Mouse (Mus musculus): Measurements from ENCODE around the gene Armc9. TPM values are rescaled to one million over a fixed set of nuclear protein-coding genes. Genes with fewer than 3 reads are reported as not detected.
A peak's percentile ranks its signal among the peaks of the same experiment; 100 is the strongest.

The Armc9 gene
- polyA plus RNA-seq, 1 experiment, result 9.6 TPM

DNA sequence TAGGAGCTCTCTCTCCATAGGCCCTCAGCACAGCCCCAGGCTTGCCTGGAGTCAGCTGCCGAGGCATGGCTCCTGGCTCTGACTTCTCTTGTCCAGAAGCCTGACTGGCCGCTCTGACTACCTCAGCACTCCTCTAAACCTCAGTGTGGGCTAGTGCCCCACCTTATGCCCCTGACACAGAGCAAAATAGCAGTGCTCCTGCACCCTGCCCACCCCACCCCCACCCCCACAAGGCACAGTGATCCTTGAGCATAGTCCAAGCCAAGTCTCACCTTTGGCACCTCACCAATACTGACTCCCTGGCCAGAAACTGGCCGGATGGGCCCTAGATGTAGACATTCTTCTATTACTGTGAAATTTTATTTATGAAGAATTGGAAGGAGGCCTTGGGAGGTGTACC, 152.1 kb downstream of the Armc9 start:
- Histone ChIP-seq H3K27ac (ENCODE audit: control insufficient read depth, insufficient read depth, low read depth, low read length, poor library complexity) (no peak overlapping the region), H3K4me3 (replicated peaks; ENCODE audit: control insufficient read depth, low read depth, low read length) (no peak overlapping the region), H3K4me1 (ENCODE audit: control insufficient read depth, insufficient read depth, low read length) (peaks cover 3% of the 10 kb centered on the region; the same call in 1 of the 2 replicates)
- WGBS, result 75% methylated on average over 3 of the region's 3 CpGs
- TF ChIP-seq CTCF (IDR thresholded peaks at IDR 0.05; ENCODE audit: control insufficient read depth, insufficient read depth, low read length) (no peak), POLR2A (IDR thresholded peaks at IDR 0.05; ENCODE audit: borderline replicate concordance, control insufficient read depth, low read depth, low read length) (no peak)

GRCm38 (mm10) chr1:86307177-86307762, 152.7 kb downstream of the Armc9 start:
- WGBS, result 66% methylated on average over 7 of the region's 7 CpGs
- Histone ChIP-seq H3K27ac (ENCODE audit: control insufficient read depth, insufficient read depth, low read depth, low read length, poor library complexity) (no peak overlapping the region), H3K4me3 (replicated peaks; ENCODE audit: control insufficient read depth, low read depth, low read length) (no peak overlapping the region), H3K4me1 (ENCODE audit: control insufficient read depth, insufficient read depth, low read length) (peaks cover 3% of the 10 kb centered on the region; the same call in 1 of the 2 replicates)
- TF ChIP-seq POLR2A (IDR thresholded peaks at IDR 0.05; ENCODE audit: borderline replicate concordance, control insufficient read depth, low read depth, low read length) (no peak), CTCF (IDR thresholded peaks at IDR 0.05; ENCODE audit: control insufficient read depth, insufficient read depth, low read length) (no peak)

DNA sequence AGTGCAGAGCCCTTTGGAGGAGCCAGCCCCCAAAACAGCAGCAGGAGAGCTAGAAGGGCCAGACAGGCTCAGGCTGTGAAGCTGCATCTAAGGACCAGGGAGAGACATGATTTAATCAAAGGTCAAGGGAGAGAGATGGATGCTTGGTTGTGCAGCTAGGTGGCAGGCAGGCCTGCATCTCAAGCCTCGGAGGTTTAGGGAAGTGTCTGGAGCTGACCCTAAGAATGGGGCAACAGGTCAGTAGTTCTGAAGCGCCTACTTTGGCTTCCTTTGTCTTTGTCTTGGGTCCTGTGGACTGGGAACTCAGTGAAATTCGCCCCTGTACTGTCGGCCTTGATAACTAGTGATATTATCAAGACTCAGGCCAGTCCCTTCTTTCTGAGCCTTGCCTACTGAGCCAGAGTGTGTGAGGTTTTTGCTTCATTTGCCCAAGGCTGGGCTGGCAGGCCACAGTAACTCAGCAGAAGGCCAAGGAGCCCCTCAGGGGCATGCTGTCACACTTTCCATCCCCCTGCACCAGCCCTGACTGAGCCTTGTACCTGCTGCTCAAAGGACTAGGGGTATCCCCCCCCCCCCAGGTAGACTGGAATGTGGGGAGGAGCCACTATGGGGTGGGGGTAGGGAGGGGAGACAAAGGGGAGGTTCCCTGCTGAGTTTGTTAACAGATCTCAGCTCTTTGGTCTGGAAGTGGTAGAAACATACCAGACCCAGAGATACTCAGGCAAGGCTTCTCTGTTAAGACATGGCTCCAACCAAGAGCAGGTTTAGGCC, 153.5 kb downstream of the Armc9 start:
- WGBS, result 44% methylated on average over 4 of the region's 4 CpGs

DNA sequence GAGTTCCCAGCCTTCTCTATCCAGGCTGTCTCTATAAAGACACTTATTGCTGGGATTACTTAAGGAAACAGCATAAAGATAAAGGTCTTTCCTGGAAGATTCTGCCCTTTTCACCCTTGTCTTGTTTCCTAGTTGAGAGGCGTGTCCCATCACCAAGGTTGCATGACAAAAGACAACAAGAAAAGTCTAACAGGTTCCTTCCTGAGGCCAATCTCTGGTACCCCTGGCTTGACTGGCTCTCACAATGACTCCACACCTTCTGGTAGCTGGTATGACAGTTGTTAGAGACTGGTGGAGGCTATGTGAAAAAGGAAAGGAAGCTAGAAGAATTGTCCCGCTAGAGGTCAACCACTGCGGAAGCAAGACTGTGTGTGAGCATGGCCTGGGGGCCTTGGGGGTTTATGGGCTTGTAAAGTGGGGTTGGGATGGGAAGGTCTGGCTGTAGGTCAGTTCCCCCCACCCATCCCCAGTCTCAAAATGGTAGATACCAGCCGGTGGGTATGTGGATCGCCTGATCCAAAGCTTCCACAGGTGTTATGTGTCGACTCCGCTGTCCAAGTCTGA, 154.8 kb downstream of the Armc9 start:
- peaks cover 3% of the 10 kb centered on the region; the same call in 1 of the 2 replicates for H3K4me1 ChIP-seq (ENCODE audit: control insufficient read depth, insufficient read depth, low read length)

More for the DNA sequence above, 153.5 kb downstream of the Armc9 start:
- Histone ChIP-seq H3K27ac (ENCODE audit: control insufficient read depth, insufficient read depth, low read depth, low read length, poor library complexity) (no peak overlapping the region), H3K4me1 (ENCODE audit: control insufficient read depth, insufficient read depth, low read length) (peaks cover 3% of the 10 kb centered on the region; the same call in 1 of the 2 replicates), H3K4me3 (replicated peaks; ENCODE audit: control insufficient read depth, low read depth, low read length) (no peak overlapping the region)
- TF ChIP-seq CTCF (IDR thresholded peaks at IDR 0.05; ENCODE audit: control insufficient read depth, insufficient read depth, low read length), result peak; percentile 46; the same call in 1 of the 2 replicates
- TF ChIP-seq POLR2A (IDR thresholded peaks at IDR 0.05; ENCODE audit: borderline replicate concordance, control insufficient read depth, low read depth, low read length), result no peak

DNA sequence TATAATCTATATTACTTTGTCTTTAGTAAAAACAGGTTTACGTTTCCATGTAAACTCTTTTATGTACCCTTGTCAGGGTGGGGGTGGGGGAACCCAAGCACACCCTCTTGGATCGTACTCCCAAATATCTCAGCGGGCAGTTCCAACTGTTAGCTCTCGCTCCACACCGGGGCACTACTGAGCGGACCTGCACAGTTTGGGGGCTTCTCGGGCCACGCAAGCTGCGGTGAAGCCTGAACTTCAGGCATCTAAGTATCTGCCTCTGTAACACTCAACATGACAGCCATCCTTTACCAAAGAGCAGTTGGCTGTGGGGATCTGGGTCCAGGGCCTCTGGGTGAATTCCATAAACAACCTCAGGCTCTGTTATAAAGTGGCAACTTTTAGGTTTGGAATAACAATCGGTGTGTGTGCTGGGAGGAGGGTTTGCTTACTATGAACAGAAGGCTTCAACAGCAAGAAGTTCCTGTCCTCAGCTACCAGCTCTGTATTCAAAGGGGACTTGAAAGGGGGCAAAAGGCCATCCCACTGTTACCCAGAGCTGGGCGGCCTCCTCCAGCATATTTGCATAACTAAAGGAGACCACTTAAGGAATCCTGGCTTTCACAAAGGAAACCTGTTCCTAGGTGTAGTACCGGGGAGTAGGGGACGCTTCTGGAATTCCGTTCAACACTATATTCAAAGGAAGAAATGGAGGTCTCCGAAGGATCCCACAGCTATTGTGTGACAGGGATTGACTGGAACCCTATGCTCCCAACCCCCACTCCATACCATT, 156.1 kb downstream of the Armc9 start:
- Histone ChIP-seq H3K4me3 (replicated peaks; ENCODE audit: control insufficient read depth, low read depth, low read length) (no peak overlapping the region), H3K4me1 (ENCODE audit: control insufficient read depth, insufficient read depth, low read length) (peaks cover 3% of the 10 kb centered on the region; the same call in 1 of the 2 replicates), H3K27ac (ENCODE audit: control insufficient read depth, insufficient read depth, low read depth, low read length, poor library complexity) (no peak overlapping the region)
- TF ChIP-seq POLR2A (IDR thresholded peaks at IDR 0.05; ENCODE audit: borderline replicate concordance, control insufficient read depth, low read depth, low read length) (no peak), CTCF (IDR thresholded peaks at IDR 0.05; ENCODE audit: control insufficient read depth, insufficient read depth, low read length) (no peak)
- 92% methylated on average over 15 of the region's 15 CpGs for WGBS

More for the DNA sequence above, 154.8 kb downstream of the Armc9 start:
- TF ChIP-seq POLR2A (IDR thresholded peaks at IDR 0.05; ENCODE audit: borderline replicate concordance, control insufficient read depth, low read depth, low read length) (no peak), CTCF (IDR thresholded peaks at IDR 0.05; ENCODE audit: control insufficient read depth, insufficient read depth, low read length) (no peak)
- H3K27ac ChIP-seq (ENCODE audit: control insufficient read depth, insufficient read depth, low read depth, low read length, poor library complexity), result no peak overlapping the region
- 91% methylated on average over 7 of the region's 7 CpGs for WGBS
- H3K4me3 ChIP-seq (replicated peaks; ENCODE audit: control insufficient read depth, low read depth, low read length), result no peak overlapping the region

GRCm38 (mm10) chr1:86311467-86312005, 157.0 kb downstream of the Armc9 start:
- Histone ChIP-seq H3K4me3 (replicated peaks; ENCODE audit: control insufficient read depth, low read depth, low read length) (no peak overlapping the region), H3K4me1 (ENCODE audit: control insufficient read depth, insufficient read depth, low read length) (peaks cover 3% of the 10 kb centered on the region; the same call in 1 of the 2 replicates), H3K27ac (ENCODE audit: control insufficient read depth, insufficient read depth, low read depth, low read length, poor library complexity) (no peak overlapping the region)
- 84% methylated on average over 10 of the region's 10 CpGs for WGBS
- TF ChIP-seq POLR2A (IDR thresholded peaks at IDR 0.05; ENCODE audit: borderline replicate concordance, control insufficient read depth, low read depth, low read length) (no peak), CTCF (IDR thresholded peaks at IDR 0.05; ENCODE audit: control insufficient read depth, insufficient read depth, low read length) (no peak)

- Histone ChIP-seq H3K4me1 (ENCODE audit: control insufficient read depth, insufficient read depth, low read length) (peaks cover 3% of the 10 kb centered on the region; the same call in 1 of the 2 replicates), H3K27ac (ENCODE audit: control insufficient read depth, insufficient read depth, low read depth, low read length, poor library complexity) (no peak overlapping the region), H3K4me3 (replicated peaks; ENCODE audit: control insufficient read depth, low read depth, low read length) (no peak overlapping the region)
- TF ChIP-seq POLR2A (IDR thresholded peaks at IDR 0.05; ENCODE audit: borderline replicate concordance, control insufficient read depth, low read depth, low read length) (no peak), CTCF (IDR thresholded peaks at IDR 0.05; ENCODE audit: control insufficient read depth, insufficient read depth, low read length) (no peak)
- WGBS, result 64% methylated on average over 3 of the region's 3 CpGs
Measured at GRCm38 (mm10) chr1:86312269-86312668, 157.7 kb downstream of the Armc9 start.
